Mouse (Mus musculus) liver, embryonic 14.5 days (tissue): Measurements from ENCODE around the gene Akt2. TPM values are rescaled to one million over a fixed set of nuclear protein-coding genes. Genes with fewer than 3 reads are reported as not detected.

ENCODE experiments used
- ATAC-seq: fragments of 200-750 bp; cut with Nextera tagmentation; 2 replicates; pipeline ENCODE4 v1.8.0; 2017; ENCODE audit warnings: moderate number of reproducible peaks, mild to moderate bottlenecking, moderate library complexity; ENCODE audit not compliant: insufficient read depth
- DNase-seq, 3 experiments: peaks; one replicate each; pipeline ENCODE4 v3.0.0-alpha.2; 2012 to 2013; ENCODE audit warnings: low read depth in 3 of 3, low spot score in 3 of 3
- H3K27ac ChIP-seq: fragments of 300-500 bp; sonication (generic); 2 replicates; pipeline ENCODE4 v1.5.1; 2014; ENCODE audit warnings: moderate library complexity, mild to moderate bottlenecking, control low read depth, inconsistent platforms
- H3K27me3 ChIP-seq: fragments of 300-500 bp; sonication (generic); 2 replicates; pipeline ENCODE4 v1.6.1; 2014; ENCODE audit warnings: mild to moderate bottlenecking, low read length, moderate library complexity; ENCODE audit not compliant: control insufficient read depth, insufficient read depth
- H3K36me3 ChIP-seq: fragments of 300-500 bp; sonication (generic); replicated peaks from 2 replicates; pipeline ENCODE4 v1.6.1; 2014; ENCODE audit warnings: low read depth; ENCODE audit not compliant: control insufficient read depth, insufficient read depth
- H3K4me1 ChIP-seq, 2 experiments: fragments of 200-500 bp in 1 of 2; fragments of 300-500 bp in 1 of 2; sonication (generic) in 1 of 2; replicated peaks; 2 replicates each; pipeline ENCODE4 v1.6.1; 2012 to 2014; ENCODE audit warnings: antibody characterized with exemption in 1 of 2, inconsistent platforms in 1 of 2, low read length in 1 of 2; ENCODE audit not compliant: control insufficient read depth in 2 of 2, insufficient read depth in 2 of 2
- H3K4me2 ChIP-seq: fragments of 300-500 bp; sonication (generic); 2 replicates; pipeline ENCODE4 v1.6.1; 2014; ENCODE audit warnings: low read depth, mild to moderate bottlenecking, control low read depth, moderate library complexity
- H3K4me3 ChIP-seq, 2 experiments: fragments of 200-500 bp in 1 of 2; fragments of 300-500 bp in 1 of 2; sonication (generic) in 1 of 2; 2 replicates each; pipeline ENCODE4 v1.5.1; 2012 to 2014; ENCODE audit warnings: low read depth in 2 of 2, low read length in 2 of 2, mild to moderate bottlenecking in 2 of 2, control low read depth in 1 of 2, inconsistent platforms in 1 of 2, moderate library complexity in 1 of 2; ENCODE audit not compliant: insufficient read depth in 1 of 2
- H3K9ac ChIP-seq: fragments of 300-500 bp; sonication (generic); replicated peaks from 2 replicates; pipeline ENCODE4 v1.6.1; 2014; ENCODE audit warnings: mild to moderate bottlenecking, control low read depth, moderate library complexity
- H3K9me3 ChIP-seq: fragments of 300-500 bp; sonication (generic); 2 replicates; pipeline ENCODE4 v1.6.1; 2016; ENCODE audit warnings: low read length, mixed read lengths; ENCODE audit not compliant: control insufficient read depth
- CTCF ChIP-seq: IDR thresholded peaks from 2 replicates; pipeline ENCODE4 v1.5.1; 2016; ENCODE audit warnings: antibody characterized with exemption, low read depth, control low read depth
- EP300 ChIP-seq: IDR thresholded peaks from 2 replicates; pipeline ENCODE4 v1.6.1; 2016; ENCODE audit warnings: antibody characterized with exemption, low read depth
- WGBS: fragments of 180-500 bp; shearing (Covaris S2); extraction: QIAGEN DNeasy Blood & Tissue Kit; methylation state at CpG from one replicate; pipeline ENCODE4 v1.1.7; 2014; ENCODE audit not compliant: insufficient replicate concordance; 5-methylcytosine and 5-hydroxymethylcytosine counted together
- polyA plus RNA-seq, 2 experiments: library from polyadenylated mRNA; depleted of rRNA in 1 of 2; stranded (reverse) in 1 of 2; unstranded in 1 of 2; fragments of >200 nt; fragmentation: Nextera tagmentation in 1 of 2; extraction: Ambion mirVana in 1 of 2; gene quantifications; 2 replicates each; pipeline versions ENCODE4 v1.2.1 to v1.2.3; 2012 to 2014

Gene Akt2
- polyA plus RNA-seq, 2 experiments: 21.5 to 23.2 TPM

- H3K27ac ChIP-seq: no peak overlapping the region
- no peaks in the 10 kb centered on the region for H3K4me1 ChIP-seq
- no peak overlapping the region for H3K9ac ChIP-seq
- TF ChIP-seq EP300 (no peak), CTCF (no peak)
- H3K4me3 ChIP-seq: no peak overlapping the region
- H3K4me2 ChIP-seq: no peak overlapping the region
- ATAC-seq: no peak
- 79% methylated on average over 6 of the region's 6 CpGs for WGBS
- peaks cover 40% of the 10 kb centered on the region for H3K36me3 ChIP-seq
- H3K9me3 ChIP-seq: no peaks in the 10 kb centered on the region
- no peaks in the 10 kb centered on the region for H3K27me3 ChIP-seq
- DNase-seq: no peak
These were observed 13.8 kb upstream of the Akt2 start for GRCm38 (mm10) chr7:27577589-27577988.

- Histone ChIP-seq H3K4me3 (no peak overlapping the region), H3K4me2 (no peak overlapping the region), H3K9me3 (no peaks in the 10 kb centered on the region), H3K4me1 (no peaks in the 10 kb centered on the region), H3K27ac (no peak overlapping the region), H3K9ac (no peak overlapping the region), H3K27me3 (no peaks in the 10 kb centered on the region), H3K36me3 (peaks cover 43% of the 10 kb centered on the region)
- no peak for DNase-seq
- no peak for ATAC-seq
- TF ChIP-seq CTCF: no peak
- no peak for TF ChIP-seq EP300
- WGBS: 85% methylated on average over 7 of the region's 7 CpGs
These were observed 12.9 kb upstream of the Akt2 start for GRCm38 (mm10) chr7:27578465-27578864.

DNA sequence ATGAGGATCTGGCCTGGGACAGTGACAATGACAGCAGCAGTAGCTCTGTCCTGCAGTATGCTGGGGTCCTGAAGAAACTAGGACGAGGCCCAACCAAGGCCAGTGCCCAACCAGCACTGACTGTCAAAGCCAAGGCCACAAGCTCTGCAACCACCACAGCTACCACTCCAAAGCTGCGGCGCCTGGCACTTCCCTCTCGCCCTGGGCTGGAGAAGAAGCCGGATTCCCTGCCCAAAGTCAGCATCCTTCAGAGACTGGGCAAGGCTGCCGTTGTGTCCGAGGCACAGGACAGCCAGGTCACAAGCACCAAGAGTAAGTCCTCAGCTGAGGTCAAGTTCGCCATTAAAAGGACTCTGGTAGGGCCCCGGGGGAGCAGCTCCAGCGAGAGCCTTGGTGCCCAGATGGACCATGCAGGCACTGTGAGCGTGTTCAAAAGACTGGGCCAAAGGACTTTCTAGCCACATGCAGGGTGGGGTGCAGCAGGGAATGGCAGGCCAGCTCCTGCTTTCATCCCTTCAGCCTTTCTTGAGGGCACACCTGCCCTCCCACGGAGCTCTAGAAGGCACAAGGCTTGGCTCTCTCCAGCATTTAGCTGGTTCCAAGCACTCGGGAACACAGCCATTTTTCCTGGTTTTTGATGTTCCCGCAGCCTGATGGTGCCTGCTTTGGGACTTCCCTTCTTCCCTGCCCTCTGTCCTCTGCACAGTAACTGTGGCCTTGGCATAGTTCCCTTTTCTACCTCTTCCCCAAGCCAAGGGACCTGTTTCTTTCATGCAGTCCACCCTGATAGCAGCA is 10.8 kb upstream of the Akt2 start:
- no peak for ATAC-seq
- no peak overlapping the region for H3K9ac ChIP-seq
- no peaks in the 10 kb centered on the region for H3K4me1 ChIP-seq
- WGBS: 84% methylated on average over 14 of the region's 14 CpGs
- no peaks in the 10 kb centered on the region for H3K9me3 ChIP-seq
- no peak overlapping the region for H3K4me3 ChIP-seq
- TF ChIP-seq EP300 (no peak), CTCF (no peak)
- no peak overlapping the region for H3K27ac ChIP-seq
- DNase-seq: no peak
- no peak overlapping the region for H3K4me2 ChIP-seq
- no peaks in the 10 kb centered on the region for H3K27me3 ChIP-seq
- peaks cover 31% of the 10 kb centered on the region for H3K36me3 ChIP-seq

DNA sequence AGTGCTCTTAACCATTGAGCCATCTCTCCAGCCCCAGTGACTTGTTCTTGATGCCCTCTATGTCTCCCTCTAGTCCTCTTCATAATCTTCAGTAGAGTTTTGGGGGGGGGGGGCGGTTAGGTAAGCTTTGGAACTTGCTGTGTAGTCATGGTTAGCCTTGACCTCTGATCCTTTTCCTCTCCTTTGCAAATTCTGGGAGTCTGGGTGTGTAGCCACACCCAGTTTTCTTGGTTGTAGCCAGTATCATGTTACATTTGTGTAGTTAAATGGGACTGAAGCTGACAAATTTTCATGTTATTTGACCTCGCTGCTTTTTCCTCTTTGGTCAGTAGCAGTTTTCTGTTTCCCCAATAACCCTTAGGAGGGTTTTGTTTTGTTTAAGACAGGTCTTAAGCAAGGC is 4.5 kb upstream of the Akt2 start:
- DNase-seq: no peak
- no peak for TF ChIP-seq CTCF
- no peak for TF ChIP-seq EP300
- WGBS: 76% methylated on average over 2 of the region's 2 CpGs
- peaks cover 0 to 3% of the 10 kb centered on the region in 2 experiments; a peak in 2 of 4 replicates for H3K4me1 ChIP-seq
- ATAC-seq: no peak
- no peaks in the 10 kb centered on the region for H3K9me3 ChIP-seq
- H3K9ac ChIP-seq: no peak overlapping the region
- H3K27ac ChIP-seq: no peak overlapping the region
- H3K4me2 ChIP-seq: no peak overlapping the region
- no peak overlapping the region for H3K4me3 ChIP-seq
- no peaks in the 10 kb centered on the region for H3K27me3 ChIP-seq
- H3K36me3 ChIP-seq: peaks cover 3% of the 10 kb centered on the region

GRCm38 (mm10) chr7:27587741-27588140 is 3.6 kb upstream of the Akt2 start:
- DNase-seq: no peak
- Histone ChIP-seq H3K27me3 (no peaks in the 10 kb centered on the region), H3K27ac (no peak overlapping the region), H3K9me3 (no peaks in the 10 kb centered on the region), H3K36me3 (peaks cover 3% of the 10 kb centered on the region; the same call in 1 of the 2 replicates), H3K4me3 (no peak overlapping the region), H3K4me2 (no peak overlapping the region), H3K4me1 (peaks cover 4 to 7% of the 10 kb centered on the region in 2 experiments), H3K9ac (no peak overlapping the region)
- TF ChIP-seq CTCF: peak; percentile 8; the same call in 1 of the 2 replicates
- no peak for TF ChIP-seq EP300
- WGBS: 77% methylated on average over 2 of the region's 2 CpGs
- ATAC-seq: no peak
